Mouse (Mus musculus) neural tube, embryonic 13.5 days (tissue): ENCODE measurements around the gene Gabra1. TPM values are rescaled to one million over a fixed set of nuclear protein-coding genes. Genes with fewer than 3 reads are reported as not detected.

ENCODE experiments used
- polyA plus RNA-seq: library from polyadenylated mRNA; unstranded; fragments of >200 nt; fragmentation: Nextera tagmentation; extraction: Ambion mirVana; gene quantifications from 2 replicates; pipeline ENCODE4 v1.2.1, GENCODE M21; 2015

Gabra1 gene
- polyA plus RNA-seq, 1 experiment from 2014 or later: 3.0 TPM

Other genes with a start within 250 kb of the Gabra1 start
- 73.0 and 75.2 TPM in 2 replicates for gene Gabrg2, start 182.1 kb downstream of the Gabra1 start, polyA plus RNA-seq
- gene Gabra6, start 138.1 kb upstream of the Gabra1 start, polyA plus RNA-seq: not detected in 2 replicates
- 7.7 and 8.1 TPM in 2 replicates for gene Gabrb2, start 236.8 kb upstream of the Gabra1 start, polyA plus RNA-seq